Mouse (Mus musculus): ENCODE data around the gene Txndc12. TPM values are rescaled to one million over a fixed set of nuclear protein-coding genes. Genes with fewer than 3 reads are reported as not detected.

Txndc12 gene
- polyA plus RNA-seq, 1 experiment from 2014 or later = 91.5 TPM

DNA sequence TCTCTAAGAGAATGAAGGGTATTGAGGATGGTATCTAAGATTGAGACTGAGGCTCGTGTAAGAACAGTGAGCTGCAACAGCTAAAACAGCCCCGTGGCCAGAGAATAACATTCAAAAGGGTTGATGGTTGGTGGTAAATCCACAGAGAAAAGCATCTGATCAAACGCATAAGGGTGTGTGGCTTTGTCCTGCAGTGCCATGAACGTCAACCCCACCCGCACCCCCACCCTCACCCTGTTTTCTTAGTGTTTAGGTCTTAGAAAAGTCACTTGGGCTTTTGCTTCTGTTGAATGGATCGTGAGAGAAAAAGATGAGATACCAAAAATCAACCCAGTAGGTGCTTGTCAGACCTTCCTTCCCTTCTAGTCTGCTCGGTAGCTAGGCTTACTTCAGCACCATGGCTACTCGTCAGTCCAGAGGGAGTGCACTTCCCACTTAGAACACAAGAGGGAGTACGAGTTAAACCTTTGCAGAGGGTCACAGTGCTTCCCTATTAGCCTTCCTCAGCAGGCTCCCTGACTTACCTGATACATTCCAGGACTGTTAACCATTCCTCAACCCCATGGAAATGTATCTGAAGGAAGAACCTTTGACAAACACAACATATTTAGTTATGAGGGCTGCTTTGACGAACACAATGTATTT is 35.5 kb downstream of the Txndc12 start:
- 31% methylated on average over 10 of the region's 10 CpGs for WGBS
- Histone ChIP-seq H3K27ac (no peak overlapping the region), H3K9me3 (no peaks in the 10 kb centered on the region), H3K4me3 (no peak overlapping the region), H3K4me1 (no peaks in the 10 kb centered on the region), H3K27me3 (ENCODE audit: poor library complexity, severe bottlenecking) (no peaks in the 10 kb centered on the region), H3K36me3 (replicated peaks) (no peaks in the 10 kb centered on the region)
- peak; percentile 72 for DNase-seq (ENCODE audit: extremely low spot score, low spot score)

- Histone ChIP-seq H3K4me3 (no peak overlapping the region), H3K27ac (no peak overlapping the region), H3K36me3 (replicated peaks) (no peaks in the 10 kb centered on the region), H3K4me1 (peaks cover 2% of the 10 kb centered on the region; the same call in 1 of the 2 replicates), H3K27me3 (ENCODE audit: poor library complexity, severe bottlenecking) (peaks cover 14% of the 10 kb centered on the region), H3K9me3 (no peaks in the 10 kb centered on the region)
- DNase-seq (ENCODE audit: extremely low spot score, low spot score) = no peak
- WGBS = 94% methylated on average over 5 of the region's 5 CpGs
Observed at GRCm38 (mm10) chr4:108873746-108874145, 39.3 kb downstream of the Txndc12 start.

DNA sequence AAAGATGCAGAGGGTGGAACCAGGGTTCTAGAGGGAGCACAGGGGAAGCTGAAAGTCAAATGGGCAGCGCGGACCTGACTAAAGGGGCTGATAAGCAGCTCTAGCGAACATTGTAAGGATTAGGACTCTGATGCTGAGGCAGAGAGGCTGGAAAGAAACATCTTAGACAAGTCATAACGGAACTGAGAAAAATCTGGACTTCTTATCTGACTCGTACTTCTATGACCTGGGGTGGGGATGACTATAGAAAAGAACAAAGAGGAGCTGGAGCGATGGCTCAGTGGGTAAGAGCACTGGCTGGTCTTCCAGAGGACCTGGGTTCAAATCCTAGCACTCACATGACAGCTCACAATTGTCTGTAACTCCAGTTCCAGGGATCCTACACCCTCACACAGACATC is 43.5 kb downstream of the Txndc12 start:
- Histone ChIP-seq H3K4me1 (peaks cover 15% of the 10 kb centered on the region), H3K27me3 (ENCODE audit: poor library complexity, severe bottlenecking) (peaks cover 34% of the 10 kb centered on the region), H3K9me3 (no peaks in the 10 kb centered on the region), H3K36me3 (replicated peaks) (no peaks in the 10 kb centered on the region), H3K4me3 (no peak overlapping the region), H3K27ac (no peak overlapping the region)
- DNase-seq (ENCODE audit: extremely low spot score, low spot score) = no peak
- 84% methylated on average over 6 of the region's 6 CpGs for WGBS

DNA sequence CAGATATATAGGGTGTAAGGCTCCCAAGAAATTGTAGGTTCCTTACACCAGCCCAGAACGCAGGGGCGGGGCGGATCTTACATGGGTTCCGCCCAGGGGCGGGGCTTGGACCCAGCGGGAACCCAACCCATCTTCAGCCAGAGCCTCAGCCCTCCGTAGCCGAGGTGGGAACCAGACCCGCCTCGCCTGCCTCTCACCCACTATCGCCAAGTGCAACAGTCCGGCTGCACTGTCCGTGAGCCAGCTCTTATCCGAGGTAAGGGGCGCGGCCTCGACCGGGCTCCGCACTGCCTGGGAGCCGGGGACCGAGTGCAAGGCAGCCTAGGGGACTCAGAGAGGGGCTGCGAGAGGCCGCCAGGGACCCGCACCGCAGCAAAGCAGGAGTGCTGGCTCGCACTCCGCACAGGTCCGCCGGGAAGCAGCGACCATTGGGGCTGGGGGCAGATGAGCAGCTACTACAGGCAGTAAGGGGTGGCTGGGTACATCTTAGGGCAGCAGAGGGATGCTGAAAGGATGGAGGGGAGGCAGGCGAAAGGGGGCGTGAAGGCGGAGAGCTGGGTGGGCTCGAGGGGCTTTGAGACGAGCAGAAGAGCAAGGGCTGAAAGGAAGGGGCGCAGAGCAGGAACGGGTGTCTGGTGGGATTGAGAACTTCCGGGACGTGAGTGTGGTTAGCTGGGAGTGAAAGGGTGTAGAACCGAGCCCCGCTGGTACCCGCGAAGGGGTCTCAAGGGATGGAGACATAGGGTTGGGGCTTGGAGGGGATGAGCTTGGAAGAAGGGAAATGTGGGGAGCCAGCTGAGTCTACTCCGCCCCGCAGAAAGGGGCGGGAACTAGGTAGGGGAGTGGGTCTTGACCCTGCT is 44.8 kb downstream of the Txndc12 start, which contains the start of gene Rab3b:
Gene Rab3b (plus strand): TSS at position 101 of the 860 bp plus-strand sequence.
- H3K4me1 ChIP-seq = peaks cover 22% of the 10 kb centered on the region
- H3K27ac ChIP-seq = peak within 1 kb of the TSS; percentile 80
- H3K9me3 ChIP-seq = no peaks in the 10 kb centered on the region
- H3K4me3 ChIP-seq = peak within 1 kb of the TSS; percentile 66
- under 1% methylated on average over 46 of the region's 46 CpGs for WGBS
- H3K36me3 ChIP-seq (replicated peaks) = no peaks in the 10 kb centered on the region
- peak; percentile 69 for DNase-seq (ENCODE audit: extremely low spot score, low spot score)
- H3K27me3 ChIP-seq (ENCODE audit: poor library complexity, severe bottlenecking) = peaks cover 34% of the 10 kb centered on the region

DNA sequence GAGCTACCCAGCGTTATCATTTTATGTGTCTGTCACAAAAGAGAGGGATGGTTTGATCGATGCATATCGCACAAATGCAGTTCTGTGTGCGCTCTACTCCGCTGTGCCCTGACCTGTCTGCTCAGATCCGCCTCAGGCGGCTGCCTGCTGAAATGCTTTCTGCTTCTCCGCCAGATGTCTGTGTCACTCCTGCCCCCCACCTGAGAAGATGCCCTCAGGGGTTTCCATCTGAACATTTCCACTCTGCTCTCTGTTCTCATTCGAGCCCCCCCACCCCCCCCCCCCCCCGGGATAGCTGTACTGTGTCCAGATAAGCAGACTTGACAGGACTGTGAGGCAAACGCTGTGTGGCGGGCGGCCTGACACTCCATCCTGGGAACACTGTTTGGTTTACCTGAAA is 49.4 kb downstream of the Txndc12 start:
- no peaks in the 10 kb centered on the region for H3K9me3 ChIP-seq
- WGBS = 59% methylated on average over 13 of the region's 13 CpGs
- peaks cover 19% of the 10 kb centered on the region for H3K4me1 ChIP-seq
- H3K4me3 ChIP-seq = no peak overlapping the region
- peaks cover 19% of the 10 kb centered on the region for H3K27me3 ChIP-seq (ENCODE audit: poor library complexity, severe bottlenecking)
- no peak overlapping the region for H3K27ac ChIP-seq
- H3K36me3 ChIP-seq (replicated peaks) = no peaks in the 10 kb centered on the region
- DNase-seq (ENCODE audit: extremely low spot score, low spot score) = no peak

DNA sequence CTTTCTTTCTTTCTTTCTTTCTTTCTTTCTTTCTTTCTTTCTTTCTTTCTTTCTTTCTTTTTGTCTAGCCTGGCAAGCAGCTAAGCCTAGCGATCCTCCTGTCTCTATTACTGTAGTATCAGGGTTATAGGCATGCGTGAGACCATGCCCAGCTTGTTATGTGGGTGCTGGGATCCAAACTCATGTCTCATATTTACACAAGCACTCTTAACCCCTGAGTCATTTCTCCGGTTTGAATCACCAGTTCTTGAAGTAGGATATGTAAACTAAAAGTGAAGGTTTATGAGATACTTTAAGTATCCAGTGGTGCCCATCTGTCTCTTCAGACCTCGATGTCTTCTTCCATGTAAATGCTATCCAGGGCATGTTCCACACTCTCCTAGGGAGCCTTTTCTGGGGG is 53.1 kb downstream of the Txndc12 start:
- H3K4me3 ChIP-seq = no peak overlapping the region
- H3K36me3 ChIP-seq (replicated peaks) = no peaks in the 10 kb centered on the region
- no peaks in the 10 kb centered on the region for H3K9me3 ChIP-seq
- H3K27ac ChIP-seq = no peak overlapping the region
- no peaks in the 10 kb centered on the region for H3K27me3 ChIP-seq (ENCODE audit: poor library complexity, severe bottlenecking)
- 90% methylated on average over 4 of the region's 4 CpGs for WGBS
- no peak for DNase-seq (ENCODE audit: extremely low spot score, low spot score)
- H3K4me1 ChIP-seq = peaks cover 6% of the 10 kb centered on the region

DNA sequence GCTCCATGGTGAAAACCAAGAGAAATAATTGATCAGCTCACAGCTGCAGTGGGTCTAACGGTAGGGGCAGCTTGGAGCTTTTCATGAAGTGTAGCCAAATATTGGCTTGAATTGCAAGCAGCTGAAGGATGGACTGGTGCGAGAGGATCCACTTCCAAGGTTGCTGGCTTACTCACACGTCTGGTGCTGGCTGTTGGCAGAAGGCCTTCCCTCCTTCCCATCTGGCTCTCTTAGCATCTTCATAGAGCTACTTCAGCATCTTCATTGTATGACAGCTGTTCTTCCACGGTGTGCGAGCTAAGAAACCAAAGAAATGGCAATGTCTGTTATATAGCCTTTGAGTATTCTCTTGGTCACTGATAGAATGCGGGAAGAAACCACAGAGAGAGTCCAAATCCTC is 56.5 kb downstream of the Txndc12 start:
- H3K27ac ChIP-seq = no peak overlapping the region
- H3K9me3 ChIP-seq = no peaks in the 10 kb centered on the region
- H3K36me3 ChIP-seq (replicated peaks) = no peaks in the 10 kb centered on the region
- H3K27me3 ChIP-seq (ENCODE audit: poor library complexity, severe bottlenecking) = no peaks in the 10 kb centered on the region
- WGBS = 90% methylated on average over 6 of the region's 6 CpGs
- no peak overlapping the region for H3K4me3 ChIP-seq
- no peak for DNase-seq (ENCODE audit: extremely low spot score, low spot score)
- H3K4me1 ChIP-seq = 0 out of 2 replicates have a peak, but pooled peaks cover 3% of the 10 kb centered on the region

DNA sequence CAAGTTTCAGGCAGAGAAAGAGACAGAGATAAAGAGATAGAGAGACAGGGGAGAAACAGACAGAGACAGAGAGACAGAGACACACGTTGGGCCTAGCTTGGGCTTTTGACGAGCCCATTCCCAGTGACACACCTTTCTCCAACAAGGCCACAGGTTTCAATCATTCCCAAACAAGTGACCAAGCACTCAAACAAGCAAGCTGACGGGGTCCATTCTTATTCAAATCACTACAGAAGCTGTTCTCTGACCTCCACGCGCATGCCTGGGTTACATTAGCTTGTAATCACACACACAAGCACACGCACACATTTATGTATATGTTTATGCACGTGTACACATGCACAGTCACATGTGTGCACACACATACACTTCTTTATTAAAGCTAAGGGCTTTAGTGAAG is 66.0 kb downstream of the Txndc12 start:
- Histone ChIP-seq H3K27me3 (ENCODE audit: poor library complexity, severe bottlenecking) (no peaks in the 10 kb centered on the region), H3K27ac (no peak overlapping the region), H3K4me1 (peaks cover 25% of the 10 kb centered on the region), H3K4me3 (no peak overlapping the region), H3K36me3 (replicated peaks) (no peaks in the 10 kb centered on the region), H3K9me3 (no peaks in the 10 kb centered on the region)
- 82% methylated on average over 7 of the region's 7 CpGs for WGBS
- no peak for DNase-seq (ENCODE audit: extremely low spot score, low spot score)

- H3K4me3 ChIP-seq = no peak overlapping the region
- H3K36me3 ChIP-seq (replicated peaks) = no peaks in the 10 kb centered on the region
- WGBS = 91% methylated on average over 9 of the region's 9 CpGs
- H3K4me1 ChIP-seq = peaks cover 39% of the 10 kb centered on the region
- no peaks in the 10 kb centered on the region for H3K27me3 ChIP-seq (ENCODE audit: poor library complexity, severe bottlenecking)
- no peak for DNase-seq (ENCODE audit: extremely low spot score, low spot score)
- H3K9me3 ChIP-seq = no peaks in the 10 kb centered on the region
- H3K27ac ChIP-seq = no peak overlapping the region
Observed at GRCm38 (mm10) chr4:108902886-108903285, 68.5 kb downstream of the Txndc12 start.

GRCm38 (mm10) chr4:108903346-108903745 is 68.9 kb downstream of the Txndc12 start:
- Histone ChIP-seq H3K4me1 (peaks cover 38% of the 10 kb centered on the region), H3K36me3 (replicated peaks) (no peaks in the 10 kb centered on the region), H3K27ac (no peak overlapping the region), H3K27me3 (ENCODE audit: poor library complexity, severe bottlenecking) (no peaks in the 10 kb centered on the region), H3K9me3 (no peaks in the 10 kb centered on the region), H3K4me3 (no peak overlapping the region)
- 96% methylated on average over 9 of the region's 9 CpGs for WGBS
- no peak for DNase-seq (ENCODE audit: extremely low spot score, low spot score)

DNA sequence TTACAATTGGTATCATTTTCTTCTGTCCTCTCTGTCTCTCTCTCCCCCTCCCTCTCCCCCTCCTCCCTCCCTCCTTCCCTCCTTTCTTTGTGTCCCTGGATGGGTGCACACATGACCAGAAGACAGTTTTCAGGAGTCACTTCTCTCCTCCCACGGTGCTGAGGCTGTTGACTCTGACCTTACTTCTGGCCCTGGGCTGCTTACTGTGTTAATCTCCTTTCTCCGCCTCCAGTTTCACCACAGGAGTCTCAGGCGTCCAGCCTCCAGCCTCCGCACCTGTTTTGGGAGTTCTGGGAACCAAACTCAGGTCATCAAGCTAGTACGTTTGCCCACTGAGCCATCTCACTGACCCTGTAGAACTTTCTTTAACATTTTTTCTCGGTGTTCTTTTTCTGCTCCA is 69.7 kb downstream of the Txndc12 start:
- H3K27ac ChIP-seq = no peak overlapping the region
- peaks cover 38% of the 10 kb centered on the region for H3K4me1 ChIP-seq
- no peaks in the 10 kb centered on the region for H3K36me3 ChIP-seq (replicated peaks)
- no peak for DNase-seq (ENCODE audit: extremely low spot score, low spot score)
- 40% methylated on average over 6 of the region's 6 CpGs for WGBS
- no peaks in the 10 kb centered on the region for H3K9me3 ChIP-seq
- H3K4me3 ChIP-seq = no peak overlapping the region
- no peaks in the 10 kb centered on the region for H3K27me3 ChIP-seq (ENCODE audit: poor library complexity, severe bottlenecking)

DNA sequence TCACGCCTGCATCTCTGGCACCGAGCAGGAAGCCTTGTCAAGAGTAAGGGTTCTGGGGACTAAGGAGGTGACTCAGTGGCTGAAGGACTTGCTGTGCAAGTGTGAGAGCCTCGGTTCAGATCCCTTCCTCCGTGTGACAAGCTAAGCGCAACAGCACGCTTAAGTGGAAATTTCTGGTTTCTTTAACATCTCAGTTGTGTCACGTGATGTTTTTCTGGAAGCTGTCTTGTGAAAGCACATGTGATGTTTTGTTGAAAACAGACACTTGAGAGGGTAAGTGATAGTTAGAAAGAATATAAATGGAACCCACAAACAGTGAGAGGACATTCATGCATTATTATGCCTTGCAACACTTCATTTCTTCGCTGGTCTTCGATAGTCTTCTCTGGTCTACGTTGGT is 70.4 kb downstream of the Txndc12 start:
- DNase-seq (ENCODE audit: extremely low spot score, low spot score) = no peak
- WGBS = 93% methylated on average over 10 of the region's 10 CpGs
- H3K36me3 ChIP-seq (replicated peaks) = no peaks in the 10 kb centered on the region
- no peaks in the 10 kb centered on the region for H3K9me3 ChIP-seq
- H3K27ac ChIP-seq = no peak overlapping the region
- no peaks in the 10 kb centered on the region for H3K27me3 ChIP-seq (ENCODE audit: poor library complexity, severe bottlenecking)
- H3K4me3 ChIP-seq = no peak overlapping the region
- H3K4me1 ChIP-seq = peaks cover 33% of the 10 kb centered on the region

- H3K4me3 ChIP-seq = no peak overlapping the region
- no peak overlapping the region for H3K27ac ChIP-seq
- no peaks in the 10 kb centered on the region for H3K9me3 ChIP-seq
- H3K27me3 ChIP-seq (ENCODE audit: poor library complexity, severe bottlenecking) = no peaks in the 10 kb centered on the region
- H3K4me1 ChIP-seq = peaks cover 26% of the 10 kb centered on the region
- no peak for DNase-seq (ENCODE audit: extremely low spot score, low spot score)
- H3K36me3 ChIP-seq (replicated peaks) = no peaks in the 10 kb centered on the region
- WGBS = 50% methylated on average over 6 of the region's 6 CpGs
Observed at GRCm38 (mm10) chr4:108905859-108906258, 71.5 kb downstream of the Txndc12 start.
